Mouse (Mus musculus): ENCODE results near the gene Gadd45a.

GRCm38 (mm10) chr6:67069219-67069762 is 32.0 kb upstream of the Gadd45a start:
- TF ChIP-seq CTCF (IDR thresholded peaks at IDR 0.05; ENCODE audit: low read depth) = no peak
- TF ChIP-seq EP300 (IDR thresholded peaks at IDR 0.05; ENCODE audit: low read depth) = no peak
